Mouse (Mus musculus) intestine, embryonic 15.5 days (tissue): Measurements from ENCODE around the gene Faap100. TPM values are rescaled to one million over a fixed set of nuclear protein-coding genes. Genes with fewer than 3 reads are reported as not detected.
"Not testable (repeated sequence)": the region's sequence is repeated elsewhere in the genome, so short reads cannot be mapped to it uniquely, and the experiment has no call there.

Experiments
- ATAC-seq: fragments of 200-750 bp; cut with Nextera tagmentation; 2 replicates; pipeline ENCODE4 v1.8.0; 2017; ENCODE audit warnings: moderate TSS enrichment, moderate library complexity
- H3K27ac ChIP-seq: fragments of 300-500 bp; sonication (generic); 2 replicates; pipeline ENCODE4 v1.5.1; 2015; ENCODE audit warnings: mild to moderate bottlenecking, inconsistent platforms
- H3K27me3 ChIP-seq: fragments of 300-500 bp; sonication (generic); replicated peaks from 2 replicates; pipeline ENCODE4 v1.6.1; 2015; ENCODE audit warnings: inconsistent platforms
- H3K36me3 ChIP-seq: fragments of 300-500 bp; sonication (generic); 2 replicates; pipeline ENCODE4 v1.6.1; 2015; ENCODE audit warnings: inconsistent platforms
- H3K4me1 ChIP-seq: fragments of 300-500 bp; sonication (generic); replicated peaks from 2 replicates; pipeline ENCODE4 v1.6.1; 2015; ENCODE audit warnings: inconsistent platforms
- H3K4me2 ChIP-seq: fragments of 300-500 bp; sonication (generic); replicated peaks from 2 replicates; pipeline ENCODE4 v1.6.1; 2015; ENCODE audit warnings: mild to moderate bottlenecking, inconsistent platforms
- H3K4me3 ChIP-seq: fragments of 300-500 bp; sonication (generic); replicated peaks from 2 replicates; pipeline ENCODE4 v1.5.1; 2015; ENCODE audit warnings: inconsistent platforms
- H3K9ac ChIP-seq: fragments of 300-500 bp; sonication (generic); 2 replicates; pipeline ENCODE4 v1.6.1; 2015; ENCODE audit warnings: inconsistent platforms
- H3K9me3 ChIP-seq: fragments of 300-500 bp; sonication (generic); 2 replicates; pipeline ENCODE4 v1.6.1; 2016; ENCODE audit warnings: inconsistent platforms
- WGBS: fragments of 180-500 bp; shearing (Covaris S2); methylation state at CpG from one replicate; pipeline ENCODE4 v1.1.7; 2015; 5-methylcytosine and 5-hydroxymethylcytosine counted together
- polyA plus RNA-seq: library from polyadenylated mRNA; unstranded; fragments of >200 nt; fragmentation: Nextera tagmentation; extraction: Ambion mirVana; gene quantifications from 2 replicates; pipeline ENCODE4 v1.2.1, GENCODE M21; 2015

Gene Faap100
- polyA plus RNA-seq, 1 experiment from 2014 or later: 24.2 TPM

GRCm38 (mm10) chr11:120348684-120349370 is 29.7 kb downstream of the Faap100 start:
- peak; percentile 15; the same call in 1 of the 2 replicates for ATAC-seq
- H3K27me3 ChIP-seq: no peaks in the 10 kb centered on the region
- H3K4me2 ChIP-seq: peak overlapping the region; percentile 77
- no peaks in the 10 kb centered on the region for H3K9me3 ChIP-seq
- peak overlapping the region; percentile 97 for H3K9ac ChIP-seq
- peaks cover 37% of the 10 kb centered on the region for H3K4me1 ChIP-seq
- WGBS: under 1% methylated on average over 52 of the region's 53 CpGs
- H3K36me3 ChIP-seq: 0 out of 2 replicates have a peak, but pooled peaks cover 5% of the 10 kb centered on the region
- H3K27ac ChIP-seq: peak overlapping the region; percentile 100
- peak overlapping the region; percentile 99 for H3K4me3 ChIP-seq

GRCm38 (mm10) chr11:120347791-120348683 is 30.5 kb downstream of the Faap100 start, which contains the start of gene Actg1:
Actg1 (minus strand) TSS chr11:120348542.
- WGBS: under 1% methylated on average over 102 of the region's 103 CpGs
- ATAC-seq: peak; percentile 79

GRCm38 (mm10) chr11:120347301-120347700 is 31.3 kb downstream of the Faap100 start:
- peak overlapping the region; percentile 99 for H3K4me3 ChIP-seq
- H3K4me1 ChIP-seq: peaks cover 23% of the 10 kb centered on the region
- H3K27ac ChIP-seq: peak overlapping the region; percentile 99
- WGBS: 3% methylated on average over 10 of the region's 10 CpGs
- H3K27me3 ChIP-seq: no peaks in the 10 kb centered on the region
- peak overlapping the region; percentile 100 for H3K9ac ChIP-seq
- no peak for ATAC-seq
- H3K4me2 ChIP-seq: peak overlapping the region; percentile 59
- 0 out of 2 replicates have a peak, but pooled peaks cover 5% of the 10 kb centered on the region for H3K36me3 ChIP-seq
- no peaks in the 10 kb centered on the region for H3K9me3 ChIP-seq

More at GRCm38 (mm10) chr11:120347791-120348683, 30.5 kb downstream of the Faap100 start, which contains the start of gene Actg1:
- H3K27me3 ChIP-seq: no peaks in the 10 kb centered on the region
- H3K4me2 ChIP-seq: peak within 1 kb of the TSS; percentile 77
- H3K36me3 ChIP-seq: 0 out of 2 replicates have a peak, but pooled peaks cover 5% of the 10 kb centered on the region
- H3K9ac ChIP-seq: peak within 1 kb of the TSS; percentile 100
- H3K4me1 ChIP-seq: peaks cover 29% of the 10 kb centered on the region
- H3K4me3 ChIP-seq: peak within 1 kb of the TSS; percentile 99
- no peaks in the 10 kb centered on the region for H3K9me3 ChIP-seq
- H3K27ac ChIP-seq: peak within 1 kb of the TSS; percentile 100

GRCm38 (mm10) chr11:120346383-120347034 is 32.1 kb downstream of the Faap100 start:
- H3K36me3 ChIP-seq, H3K9me3 ChIP-seq, H3K27me3 ChIP-seq, ATAC-seq: not testable (repeated sequence)
- WGBS: 30% methylated on average over 11 of the region's 13 CpGs
- Histone ChIP-seq H3K27ac (0 out of 2 replicates have a peak overlapping the region, but pooled peaks have one; percentile 22), H3K4me2 (peak overlapping the region; percentile 66), H3K4me3 (peak overlapping the region; percentile 45), H3K9ac (peak overlapping the region; percentile 56), H3K4me1 (peaks cover 16% of the 10 kb centered on the region; the same call in 1 of the 2 replicates)

GRCm38 (mm10) chr11:120345067-120345681 is 33.4 kb downstream of the Faap100 start:
- no peaks in the 10 kb centered on the region for H3K9me3 ChIP-seq
- 0 out of 2 replicates have a peak, but pooled peaks cover 6% of the 10 kb centered on the region for H3K4me1 ChIP-seq
- 0 out of 2 replicates have a peak, but pooled peaks cover 5% of the 10 kb centered on the region for H3K36me3 ChIP-seq
- H3K4me2 ChIP-seq: peak overlapping the region; percentile 47
- no peaks in the 10 kb centered on the region for H3K27me3 ChIP-seq
- peak overlapping the region; percentile 17; the same call in 1 of the 2 replicates for H3K4me3 ChIP-seq
- WGBS: 28% methylated on average over 1 of the region's 1 CpGs
- H3K9ac ChIP-seq: peak overlapping the region; percentile 27
- ATAC-seq: no peak
- H3K27ac ChIP-seq: peak overlapping the region; percentile 14; the same call in 1 of the 2 replicates

- Histone ChIP-seq H3K4me2 (no peak overlapping the region; the same call in 1 of the 2 replicates), H3K4me3 (no peak overlapping the region), H3K27me3 (no peaks in the 10 kb centered on the region), H3K4me1 (0 out of 2 replicates have a peak, but pooled peaks cover 8% of the 10 kb centered on the region), H3K27ac (peak overlapping the region; percentile 68; the same call in 1 of the 2 replicates), H3K9me3 (no peaks in the 10 kb centered on the region), H3K36me3 (0 out of 2 replicates have a peak, but pooled peaks cover 5% of the 10 kb centered on the region), H3K9ac (no peak overlapping the region)
- 46% methylated on average over 5 of the region's 5 CpGs for WGBS
- ATAC-seq: no peak
Measured at GRCm38 (mm10) chr11:120344310-120344920, 34.1 kb downstream of the Faap100 start.

- 0 out of 2 replicates have a peak, but pooled peaks cover 8% of the 10 kb centered on the region for H3K4me1 ChIP-seq
- H3K9me3 ChIP-seq: no peaks in the 10 kb centered on the region
- WGBS: 63% methylated on average over 5 of the region's 5 CpGs
- no peak overlapping the region for H3K9ac ChIP-seq
- peak overlapping the region; percentile 68; the same call in 1 of the 2 replicates for H3K27ac ChIP-seq
- no peaks in the 10 kb centered on the region for H3K27me3 ChIP-seq
- H3K4me2 ChIP-seq: no peak overlapping the region
- ATAC-seq: no peak
- H3K36me3 ChIP-seq: 0 out of 2 replicates have a peak, but pooled peaks cover 5% of the 10 kb centered on the region
- H3K4me3 ChIP-seq: no peak overlapping the region
Measured at GRCm38 (mm10) chr11:120343519-120344309, 34.9 kb downstream of the Faap100 start.

- 0 out of 2 replicates have a peak, but pooled peaks cover 8% of the 10 kb centered on the region for H3K4me1 ChIP-seq
- no peak overlapping the region for H3K27ac ChIP-seq
- 90% methylated on average over 5 of the region's 5 CpGs for WGBS
- H3K9me3 ChIP-seq: no peaks in the 10 kb centered on the region
- H3K9ac ChIP-seq: no peak overlapping the region
- 0 out of 2 replicates have a peak, but pooled peaks cover 5% of the 10 kb centered on the region for H3K36me3 ChIP-seq
- H3K4me2 ChIP-seq: no peak overlapping the region
- no peaks in the 10 kb centered on the region for H3K27me3 ChIP-seq
- no peak overlapping the region for H3K4me3 ChIP-seq
- ATAC-seq: no peak
Measured at GRCm38 (mm10) chr11:120342656-120343160, 35.9 kb downstream of the Faap100 start.

GRCm38 (mm10) chr11:120341661-120342060 is 36.9 kb downstream of the Faap100 start:
- H3K36me3 ChIP-seq: 0 out of 2 replicates have a peak, but pooled peaks cover 5% of the 10 kb centered on the region
- no peak overlapping the region for H3K27ac ChIP-seq
- 93% methylated on average over 4 of the region's 4 CpGs for WGBS
- H3K27me3 ChIP-seq: no peaks in the 10 kb centered on the region
- no peak overlapping the region for H3K4me2 ChIP-seq
- no peak for ATAC-seq
- H3K9ac ChIP-seq: no peak overlapping the region
- no peak overlapping the region for H3K4me3 ChIP-seq
- 0 out of 2 replicates have a peak, but pooled peaks cover 8% of the 10 kb centered on the region for H3K4me1 ChIP-seq
- H3K9me3 ChIP-seq: no peaks in the 10 kb centered on the region

- 61% methylated on average over 10 of the region's 10 CpGs for WGBS
- Histone ChIP-seq H3K27ac (peak overlapping the region; percentile 86), H3K27me3 (no peaks in the 10 kb centered on the region), H3K4me1 (0 out of 2 replicates have a peak, but pooled peaks cover 4% of the 10 kb centered on the region), H3K9me3 (no peaks in the 10 kb centered on the region), H3K36me3 (0 out of 2 replicates have a peak, but pooled peaks cover under 1% of the 10 kb centered on the region), H3K9ac (no peak overlapping the region), H3K4me3 (no peak overlapping the region), H3K4me2 (peak overlapping the region; percentile 37; the same call in 1 of the 2 replicates)
- peak; percentile 94 for ATAC-seq
Measured at GRCm38 (mm10) chr11:120339978-120340513, 38.5 kb downstream of the Faap100 start.
